Mouse (Mus musculus) liver, adult 2 months (tissue): ENCODE data around the gene Zmiz1. TPM values are rescaled to one million over a fixed set of nuclear protein-coding genes. Genes with fewer than 3 reads are reported as not detected.
A peak's percentile ranks its signal among the peaks of the same experiment; 100 is the strongest.

Experiments used
- DNase-seq: peaks from one replicate; pipeline ENCODE4 v3.0.0-alpha.2; 2011; ENCODE audit warnings: low read depth, low spot score; ENCODE audit errors: extremely low read depth
- H3K27ac ChIP-seq: fragments of 200-500 bp; replicated peaks from 2 replicates; pipeline ENCODE4 v1.5.1; 2012; ENCODE audit warnings: low read depth, mild to moderate bottlenecking, control low read depth, inconsistent platforms, low read length; ENCODE audit not compliant: insufficient read depth
- H3K27me3 ChIP-seq: fragments of 200-500 bp; 2 replicates; pipeline ENCODE4 v1.6.1; 2012; ENCODE audit warnings: mild to moderate bottlenecking, moderate library complexity, low read length, inconsistent platforms; ENCODE audit not compliant: control insufficient read depth, insufficient read depth
- H3K36me3 ChIP-seq: fragments of 200-500 bp; 2 replicates; pipeline ENCODE4 v1.6.1; 2012; ENCODE audit warnings: low read length, inconsistent platforms; ENCODE audit not compliant: control insufficient read depth, insufficient read depth
- H3K4me1 ChIP-seq: fragments of 200-500 bp; 2 replicates; pipeline ENCODE4 v1.6.1; 2011; ENCODE audit warnings: low read length; ENCODE audit not compliant: control insufficient read depth, insufficient read depth
- H3K4me3 ChIP-seq: fragments of 200-500 bp; 2 replicates; pipeline ENCODE4 v1.5.1; 2011; ENCODE audit warnings: low read depth, mild to moderate bottlenecking, control low read depth, low read length, moderate library complexity; ENCODE audit not compliant: insufficient read depth
- H3K79me2 ChIP-seq: fragments of 200-500 bp; 2 replicates; pipeline ENCODE4 v1.6.1; 2012; ENCODE audit warnings: inconsistent platforms, mild to moderate bottlenecking, low read length, moderate library complexity; ENCODE audit not compliant: control insufficient read depth, insufficient read depth
- H3K9ac ChIP-seq: fragments of 200-500 bp; 2 replicates; pipeline ENCODE4 v1.6.1; 2012; ENCODE audit warnings: low read depth, mild to moderate bottlenecking, control low read depth, inconsistent platforms, low read length
- CTCF ChIP-seq: fragments of 200-500 bp; IDR thresholded peaks from 2 replicates; pipeline ENCODE4 v1.5.1; 2011; ENCODE audit warnings: low read depth, low read length, control low read depth
- POLR2A ChIP-seq: fragments of 200-500 bp; IDR thresholded peaks from 2 replicates; pipeline ENCODE4 v1.6.1; 2011; ENCODE audit warnings: low read length, control low read depth; ENCODE audit not compliant: insufficient read depth; ENCODE audit errors: extremely low read depth
- WGBS: fragments of 180-500 bp; shearing (Covaris S2); methylation state at CpG from one replicate; pipeline ENCODE4 v1.1.7; 2018; 5-methylcytosine and 5-hydroxymethylcytosine counted together
- polyA plus RNA-seq: library from polyadenylated mRNA; depleted of rRNA; stranded (reverse); fragments of >200 nt; gene quantifications from 2 replicates; pipeline ENCODE4 v1.2.3, GENCODE M21; 2012
- total RNA-seq: library from RNA; depleted of rRNA; stranded (reverse); fragments of >200 nt; gene quantifications from 2 replicates; pipeline ENCODE4 v1.2.3, GENCODE M21; 2014

Zmiz1 gene
- total and polyA plus RNA-seq, 2 experiments: 5.3 to 10.2 TPM

DNA sequence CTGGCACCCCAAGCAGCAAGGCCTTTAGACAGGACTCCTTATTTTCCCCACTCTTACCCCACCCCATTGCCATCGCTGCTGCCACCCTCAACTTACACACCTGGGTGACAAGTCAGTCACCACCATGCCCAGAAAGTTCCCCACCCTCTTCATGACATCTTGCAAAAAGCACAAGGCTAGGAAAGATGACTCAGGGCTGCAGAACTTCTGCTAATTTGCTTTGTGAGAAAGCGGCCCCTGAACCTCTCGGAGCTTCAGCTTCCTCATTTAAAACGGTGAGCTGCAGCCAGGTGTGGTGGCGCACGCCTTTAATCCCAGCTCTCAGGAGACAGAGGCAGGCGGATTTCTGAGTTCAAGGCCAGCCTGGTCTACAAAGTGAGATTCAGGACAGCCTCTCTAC lies 141.4 kb downstream of the Zmiz1 start:
- TF ChIP-seq CTCF (no peak), POLR2A (no peak)
- H3K27ac ChIP-seq: no peak overlapping the region
- H3K4me1 ChIP-seq: peaks cover 3% of the 10 kb centered on the region; the same call in 1 of the 2 replicates
- no peak for DNase-seq
- H3K27me3 ChIP-seq: no peaks in the 10 kb centered on the region
- WGBS: 90% methylated on average over 7 of the region's 7 CpGs
- H3K9ac ChIP-seq: no peak overlapping the region
- peaks cover 17% of the 10 kb centered on the region; the same call in 1 of the 2 replicates for H3K79me2 ChIP-seq
- H3K4me3 ChIP-seq: no peak overlapping the region
- peaks cover 5% of the 10 kb centered on the region for H3K36me3 ChIP-seq

DNA sequence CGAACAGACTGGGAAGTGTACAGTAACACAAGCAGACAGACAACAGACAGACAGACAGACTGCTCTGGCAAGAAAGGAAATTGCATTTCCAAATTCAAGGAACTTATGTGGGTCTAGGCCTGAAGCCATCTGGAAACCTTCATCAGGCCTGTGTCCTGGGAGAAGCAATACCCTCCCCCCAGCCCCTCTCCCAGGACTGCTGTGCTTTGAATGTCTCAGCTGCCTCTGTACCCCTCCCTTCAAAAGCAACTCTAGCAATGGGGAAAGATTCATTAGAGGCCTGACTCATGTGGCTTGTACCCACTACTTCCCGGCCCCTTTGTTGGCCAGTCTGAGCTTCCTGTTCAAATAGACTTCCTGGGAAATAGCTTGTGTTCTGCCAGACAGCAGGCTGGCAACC lies 142.0 kb downstream of the Zmiz1 start:
- Histone ChIP-seq H3K27me3 (no peaks in the 10 kb centered on the region), H3K9ac (no peak overlapping the region), H3K79me2 (peaks cover 17% of the 10 kb centered on the region; the same call in 1 of the 2 replicates), H3K4me1 (peaks cover 3% of the 10 kb centered on the region; the same call in 1 of the 2 replicates), H3K36me3 (peaks cover 5% of the 10 kb centered on the region), H3K27ac (no peak overlapping the region), H3K4me3 (no peak overlapping the region)
- DNase-seq: no peak
- WGBS: 61% methylated on average over 2 of the region's 2 CpGs
- no peak for TF ChIP-seq POLR2A
- TF ChIP-seq CTCF: no peak

DNA sequence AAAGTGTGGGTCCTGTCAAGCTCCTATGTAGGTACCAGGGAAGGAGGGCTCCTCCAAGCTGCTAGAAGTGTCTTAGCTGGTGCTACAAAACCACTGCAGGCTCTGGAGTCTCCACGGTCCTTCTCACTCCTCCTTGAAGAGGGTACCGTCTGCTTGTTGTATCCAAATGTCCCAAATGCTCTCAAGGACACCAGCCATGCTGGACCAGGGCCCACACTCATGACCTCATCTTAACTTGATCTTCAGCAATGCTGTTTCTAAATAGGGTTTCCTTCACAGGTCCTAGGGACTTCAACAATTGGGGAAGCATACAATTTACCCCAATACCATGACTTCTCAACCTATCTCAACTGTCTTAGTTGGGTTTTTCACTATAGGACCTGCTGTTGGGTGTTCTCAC lies 143.0 kb downstream of the Zmiz1 start:
- WGBS: 84% methylated on average over 2 of the region's 2 CpGs
- H3K27ac ChIP-seq: no peak overlapping the region
- DNase-seq: no peak

DNA sequence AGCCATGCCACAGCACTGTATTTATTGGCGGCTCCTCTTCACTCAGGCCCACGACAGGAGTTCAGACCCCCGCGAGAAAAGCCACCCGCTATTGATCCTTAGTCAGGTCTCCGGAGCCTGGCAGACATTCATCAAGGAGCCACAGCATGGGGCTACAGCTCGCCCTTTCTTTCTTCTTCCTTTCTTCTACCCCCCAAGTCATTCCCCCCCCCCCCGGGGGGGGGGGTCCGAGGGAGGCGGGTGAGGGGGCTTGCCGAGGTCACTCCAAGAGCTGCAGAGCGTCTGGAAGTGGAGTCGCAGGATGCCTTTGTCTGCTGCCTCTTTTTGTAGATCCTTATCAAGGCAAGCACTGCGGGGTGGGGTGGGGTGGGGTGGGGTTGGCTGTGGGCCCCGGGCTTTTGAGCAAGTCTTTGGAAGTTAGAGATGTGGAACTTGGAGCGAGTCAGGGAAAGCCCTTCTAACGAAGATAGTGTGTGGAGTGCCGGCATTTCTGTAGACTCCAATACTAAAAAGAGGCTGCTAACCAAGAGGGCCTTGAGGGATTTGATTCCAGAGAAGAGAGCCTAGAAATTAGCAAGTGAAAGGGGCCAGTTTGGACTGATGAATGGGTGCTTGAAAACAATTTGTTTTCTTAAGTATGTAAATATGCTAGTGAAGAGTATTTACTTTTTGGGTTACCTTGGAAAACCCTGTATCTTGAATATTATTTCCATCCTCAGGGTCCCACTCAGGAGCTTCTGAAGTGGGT lies 145.6 kb downstream of the Zmiz1 start:
- WGBS: 65% methylated on average over 18 of the region's 18 CpGs
- TF ChIP-seq CTCF: no peak
- no peak for TF ChIP-seq POLR2A
- Histone ChIP-seq H3K9ac (no peak overlapping the region), H3K4me3 (no peak overlapping the region), H3K27me3 (no peaks in the 10 kb centered on the region), H3K36me3 (peaks cover 2% of the 10 kb centered on the region; the same call in 1 of the 2 replicates), H3K27ac (no peak overlapping the region), H3K79me2 (peaks cover 24% of the 10 kb centered on the region; the same call in 1 of the 2 replicates), H3K4me1 (peaks cover 5% of the 10 kb centered on the region)
- no peak for DNase-seq

More for the DNA sequence above, 143.0 kb downstream of the Zmiz1 start:
- Histone ChIP-seq H3K27me3 (no peaks in the 10 kb centered on the region), H3K9ac (no peak overlapping the region), H3K36me3 (peaks cover 5% of the 10 kb centered on the region), H3K79me2 (peaks cover 19% of the 10 kb centered on the region; the same call in 1 of the 2 replicates), H3K4me1 (peaks cover 3% of the 10 kb centered on the region; the same call in 1 of the 2 replicates), H3K4me3 (no peak overlapping the region)
- TF ChIP-seq CTCF: no peak
- no peak for TF ChIP-seq POLR2A

DNA sequence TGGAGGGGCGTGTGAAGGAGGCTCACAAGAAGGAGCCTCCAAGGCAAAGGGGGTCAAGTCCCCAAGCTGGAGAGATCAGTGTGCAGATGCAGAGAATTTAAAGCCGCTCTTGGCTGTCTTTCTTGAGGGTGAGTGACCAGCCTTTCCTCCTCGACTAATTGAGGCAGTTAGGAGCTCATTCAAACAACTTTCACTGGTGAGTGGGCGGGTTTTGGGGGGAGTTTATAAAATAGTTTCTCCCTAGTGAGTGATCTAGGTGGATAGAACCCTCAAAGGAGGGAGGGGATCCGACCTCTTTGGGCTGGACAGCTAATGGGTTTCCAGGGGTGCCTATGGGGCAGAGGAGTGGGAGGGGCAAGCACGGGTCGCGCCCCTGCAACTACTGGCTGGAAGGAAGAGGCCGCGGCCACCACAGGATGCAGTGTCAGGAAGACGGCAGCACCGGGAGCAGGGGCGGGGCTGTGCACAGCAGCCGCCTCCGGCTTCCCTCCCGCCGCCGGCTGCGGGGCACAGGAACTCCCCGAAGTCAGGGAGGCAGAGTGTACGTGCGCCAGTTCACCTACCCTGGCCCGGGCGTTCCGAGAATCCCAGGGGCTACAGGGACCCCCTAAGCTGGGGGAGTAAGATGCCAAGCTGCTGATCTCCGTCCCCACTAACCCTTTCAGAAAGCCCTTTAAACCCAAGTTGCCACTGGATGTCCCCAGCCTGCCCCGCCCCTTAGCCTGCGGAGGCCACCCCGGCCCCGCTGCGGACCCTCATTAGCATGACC lies 147.6 kb downstream of the Zmiz1 start:
- WGBS: 47% methylated on average over 31 of the region's 31 CpGs
- H3K36me3 ChIP-seq: no peaks in the 10 kb centered on the region; the same call in 1 of the 2 replicates
- peak overlapping the region; percentile 53 for H3K27ac ChIP-seq
- H3K27me3 ChIP-seq: no peaks in the 10 kb centered on the region
- TF ChIP-seq CTCF (no peak), POLR2A (no peak)
- H3K79me2 ChIP-seq: peaks cover 22% of the 10 kb centered on the region; the same call in 1 of the 2 replicates
- H3K4me3 ChIP-seq: peak overlapping the region; percentile 59; the same call in 1 of the 2 replicates
- peaks cover 13% of the 10 kb centered on the region for H3K4me1 ChIP-seq
- H3K9ac ChIP-seq: peak overlapping the region; percentile 62; the same call in 1 of the 2 replicates
- DNase-seq: no peak
